Mouse (Mus musculus): ENCODE measurements around the gene Hs3st3a1.

DNA sequence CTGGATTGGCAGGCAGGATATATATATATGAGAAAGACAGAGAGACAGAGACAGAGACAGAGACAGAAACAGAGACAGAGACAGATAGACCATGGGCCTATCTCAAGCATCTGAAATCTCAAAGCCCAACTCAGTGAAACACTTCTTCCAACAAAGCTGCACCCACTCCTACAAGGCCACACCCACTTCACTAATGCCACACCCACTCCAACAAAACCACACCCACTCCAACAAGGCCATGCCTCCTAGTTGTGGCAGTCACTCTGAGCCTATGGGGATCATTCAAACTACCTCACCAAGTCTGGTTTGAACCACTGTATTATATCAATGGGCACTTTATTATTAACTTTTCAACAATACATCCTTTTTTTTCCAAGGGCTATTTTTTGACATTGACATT is 35.6 kb downstream of the Hs3st3a1 start:
- TF ChIP-seq CTCF (IDR thresholded peaks at IDR 0.05; ENCODE audit: low read depth, low read length) (no peak), POLR2A (IDR thresholded peaks at IDR 0.05; ENCODE audit: borderline replicate concordance, low read depth, low read length) (no peak)

All from bone marrow macrophage, adult 2 months (primary cell).